Comparison of ENCODE assay signal across 14 mouse cellular contexts in genomic region chr13:55704301-55704700, GRCm38 (mm10).
"Had no signal": no experiment of that assay in that cellular context is flagged by ENCODE, and none has a peak within 500 bp of the region (broad histone marks: within the 10 kb centered on the region; RNA-seq: fewer than 3 reads in every experiment).

No protein-coding gene starts in this region.

- DNase-seq: kidney, postnatal 25 days; layer of hippocampus, postnatal 36 days; liver, embryonic 13.5 days; lung, adult 2 months; lung, postnatal 14 days; lung, postnatal 4 days; midbrain, embryonic 14.5 days; right cerebral cortex, adult 18-20 months; right cerebral cortex, postnatal 14 days; right cerebral cortex, postnatal 4 days; spleen, adult 18-20 months; thymus, adult 2 months; thymus, postnatal 14 days; thymus, postnatal 4 days had no signal
